Mouse (Mus musculus) E14TG2a.4 (cell line): Measurements from ENCODE around the gene Adam19.

Source experiments
- CTCF ChIP-seq: conservative IDR thresholded peaks from 2 replicates; pipeline ENCODE4 v1.5.1; 2014; ENCODE audit warnings: low read length
- NANOG ChIP-seq: IDR thresholded peaks from 2 replicates; pipeline ENCODE4 v1.6.1; 2014; ENCODE audit warnings: borderline replicate concordance, low read length, mixed read lengths
- POU5F1 ChIP-seq: IDR thresholded peaks from 2 replicates; pipeline ENCODE4 v1.6.1; 2014; ENCODE audit warnings: low read length, borderline replicate concordance

- TF ChIP-seq CTCF (no peak), NANOG (no peak), POU5F1 (no peak)
These were observed 25.3 kb downstream of the Adam19 start for GRCm38 (mm10) chr11:46081075-46081474.
